Mouse (Mus musculus) heart, embryonic 14.5 days (tissue): ENCODE measurements around the gene Gm17455. TPM values are rescaled to one million over a fixed set of nuclear protein-coding genes. Genes with fewer than 3 reads are reported as not detected.

ENCODE experiments used
- ATAC-seq: fragments of 200-750 bp; cut with Nextera tagmentation; 2 replicates; pipeline ENCODE4 v1.8.0; 2017; ENCODE audit warnings: low read depth, moderate TSS enrichment; ENCODE audit not compliant: insufficient number of reproducible peaks, insufficient read depth, low FRiP score
- H3K27ac ChIP-seq, 2 experiments: fragments of 200-500 bp in 1 of 2; fragments of 300-500 bp in 1 of 2; sonication (generic) in 1 of 2; replicated peaks in 1 of 2; 2 replicates each; pipeline ENCODE4 v1.5.1; 2012 to 2014; ENCODE audit warnings: low read depth in 2 of 2, low read length in 2 of 2, control low read depth in 1 of 2, mild to moderate bottlenecking in 1 of 2, mixed read lengths in 1 of 2; ENCODE audit not compliant: control insufficient read depth in 1 of 2, insufficient read depth in 1 of 2
- H3K27me3 ChIP-seq: fragments of 300-500 bp; sonication (generic); 2 replicates; pipeline ENCODE4 v1.6.1; 2014; ENCODE audit warnings: mild to moderate bottlenecking, low read length, control low read depth; ENCODE audit not compliant: control insufficient read depth, insufficient read depth
- H3K36me3 ChIP-seq: fragments of 300-500 bp; sonication (generic); 2 replicates; pipeline ENCODE4 v1.6.1; 2014; ENCODE audit warnings: mild to moderate bottlenecking, control low read depth, low read length, mixed read lengths; ENCODE audit not compliant: control insufficient read depth, insufficient read depth
- H3K4me1 ChIP-seq, 2 experiments: fragments of 200-500 bp in 1 of 2; fragments of 300-500 bp in 1 of 2; sonication (generic) in 1 of 2; 2 replicates each; pipeline ENCODE4 v1.6.1; 2012 to 2014; ENCODE audit warnings: low read length in 2 of 2, control low read depth in 1 of 2, mixed read lengths in 1 of 2; ENCODE audit not compliant: control insufficient read depth in 2 of 2, insufficient read depth in 2 of 2
- H3K4me2 ChIP-seq: fragments of 300-500 bp; sonication (generic); 2 replicates; pipeline ENCODE4 v1.6.1; 2014; ENCODE audit warnings: mild to moderate bottlenecking, low read length
- H3K4me3 ChIP-seq, 2 experiments: fragments of 200-500 bp in 1 of 2; fragments of 300-500 bp in 1 of 2; sonication (generic) in 1 of 2; 2 replicates each; pipeline ENCODE4 v1.5.1; 2012 to 2014; ENCODE audit warnings: low read length in 2 of 2, mild to moderate bottlenecking in 2 of 2, control low read depth in 1 of 2, low read depth in 1 of 2, moderate library complexity in 1 of 2; ENCODE audit not compliant: control insufficient read depth in 1 of 2, insufficient read depth in 1 of 2
- H3K9ac ChIP-seq: fragments of 300-500 bp; sonication (generic); 2 replicates; pipeline ENCODE4 v1.6.1; 2014; ENCODE audit warnings: mild to moderate bottlenecking, low read length
- H3K9me3 ChIP-seq: fragments of 300-500 bp; sonication (generic); 2 replicates; pipeline ENCODE4 v1.6.1; 2016; ENCODE audit warnings: low read length, control low read depth; ENCODE audit not compliant: control insufficient read depth
- WGBS: fragments of 180-500 bp; shearing (Covaris S2); extraction: QIAGEN DNeasy Blood & Tissue Kit; methylation state at CpG from one replicate; pipeline ENCODE4 v1.1.7; 2014; 5-methylcytosine and 5-hydroxymethylcytosine counted together
- polyA plus RNA-seq: library from polyadenylated mRNA; unstranded; fragments of >200 nt; fragmentation: Nextera tagmentation; extraction: Ambion mirVana; gene quantifications from 2 replicates; pipeline ENCODE4 v1.2.1, GENCODE M21; 2014

Gene Gm17455
- polyA plus RNA-seq, 1 experiment from 2014 or later, result not detected

DNA sequence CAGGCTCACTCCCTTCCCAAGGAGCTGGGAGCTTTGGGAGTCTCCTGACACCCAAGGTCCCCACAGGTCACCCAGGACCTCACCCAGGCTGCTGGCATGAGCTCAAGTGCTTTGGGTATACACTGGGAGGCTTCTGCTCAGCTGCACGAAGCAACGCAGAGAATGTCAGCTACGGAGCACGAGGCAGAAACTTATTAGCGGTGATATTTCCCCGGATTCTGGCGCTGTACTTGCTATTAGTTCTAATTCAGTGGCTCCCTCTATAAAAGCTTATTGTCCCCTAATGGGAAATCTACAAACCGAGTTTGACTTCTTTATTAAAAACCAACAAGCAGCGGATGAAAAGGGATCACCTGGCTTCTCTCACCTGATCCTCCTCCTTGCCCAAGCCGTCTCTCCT lies 30.5 kb downstream of the Gm17455 start:
- no peaks in the 10 kb centered on the region for H3K4me1 ChIP-seq
- ATAC-seq, result no peak
- no peak overlapping the region for H3K4me3 ChIP-seq
- H3K9ac ChIP-seq, result no peak overlapping the region
- H3K36me3 ChIP-seq, result no peaks in the 10 kb centered on the region
- no peak overlapping the region for H3K4me2 ChIP-seq
- peaks cover 10% of the 10 kb centered on the region for H3K27me3 ChIP-seq
- H3K9me3 ChIP-seq, result peaks cover 11% of the 10 kb centered on the region
- no peak overlapping the region for H3K27ac ChIP-seq
- 79% methylated on average over 10 of the region's 10 CpGs for WGBS

DNA sequence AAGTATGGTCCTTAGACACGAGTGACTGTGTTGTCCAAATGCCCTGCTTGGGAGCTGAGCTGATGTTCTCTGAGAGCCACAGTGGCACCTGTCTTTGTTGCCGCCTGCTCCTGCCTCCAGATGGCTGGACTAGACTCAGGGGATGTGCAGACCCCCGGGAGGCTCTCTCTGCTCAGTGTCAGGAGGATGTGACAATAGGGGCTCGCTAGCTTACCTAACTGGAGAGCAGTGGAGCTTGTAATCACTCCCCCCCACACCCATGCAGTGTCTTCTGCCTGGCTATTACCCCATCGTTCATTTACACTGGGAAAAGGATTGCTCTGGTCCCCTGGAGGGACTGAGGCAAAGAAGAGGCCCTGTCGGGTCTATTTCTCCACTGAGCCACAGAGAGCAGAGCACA lies 31.1 kb downstream of the Gm17455 start:
- WGBS, result 56% methylated on average over 6 of the region's 6 CpGs

DNA sequence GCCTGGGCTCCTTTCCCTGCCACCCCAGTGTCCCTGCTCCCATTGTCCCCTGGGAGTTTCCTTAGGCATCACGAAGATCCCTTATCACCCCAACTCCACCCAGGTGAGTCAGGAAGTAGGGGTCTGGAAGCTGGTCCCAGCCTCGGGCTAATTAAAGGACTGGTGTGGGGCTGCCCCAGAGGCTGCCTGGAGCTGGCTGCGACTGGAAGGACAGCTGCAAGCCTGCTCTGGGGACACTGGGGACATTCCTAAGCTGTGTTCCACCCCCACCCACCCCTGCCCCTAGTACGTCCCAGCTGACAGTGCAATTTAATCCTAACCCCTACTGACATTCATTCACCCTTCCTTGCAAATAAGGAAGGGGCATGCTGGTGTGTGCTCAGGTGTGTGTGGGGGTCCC lies 33.2 kb downstream of the Gm17455 start:
- Histone ChIP-seq H3K4me3 (no peak overlapping the region), H3K27me3 (peaks cover 10% of the 10 kb centered on the region), H3K27ac (no peak overlapping the region), H3K9me3 (no peaks in the 10 kb centered on the region), H3K9ac (no peak overlapping the region), H3K36me3 (no peaks in the 10 kb centered on the region), H3K4me1 (no peaks in the 10 kb centered on the region), H3K4me2 (no peak overlapping the region)
- WGBS, result 25% methylated on average over 4 of the region's 4 CpGs
- ATAC-seq, result no peak

More for the DNA sequence above, 31.1 kb downstream of the Gm17455 start:
- H3K36me3 ChIP-seq, result no peaks in the 10 kb centered on the region
- H3K27ac ChIP-seq, result no peak overlapping the region
- no peak overlapping the region for H3K9ac ChIP-seq
- H3K4me3 ChIP-seq, result no peak overlapping the region
- H3K4me2 ChIP-seq, result no peak overlapping the region
- H3K9me3 ChIP-seq, result peaks cover 5% of the 10 kb centered on the region
- peaks cover 10% of the 10 kb centered on the region for H3K27me3 ChIP-seq
- no peaks in the 10 kb centered on the region for H3K4me1 ChIP-seq
- ATAC-seq, result no peak

DNA sequence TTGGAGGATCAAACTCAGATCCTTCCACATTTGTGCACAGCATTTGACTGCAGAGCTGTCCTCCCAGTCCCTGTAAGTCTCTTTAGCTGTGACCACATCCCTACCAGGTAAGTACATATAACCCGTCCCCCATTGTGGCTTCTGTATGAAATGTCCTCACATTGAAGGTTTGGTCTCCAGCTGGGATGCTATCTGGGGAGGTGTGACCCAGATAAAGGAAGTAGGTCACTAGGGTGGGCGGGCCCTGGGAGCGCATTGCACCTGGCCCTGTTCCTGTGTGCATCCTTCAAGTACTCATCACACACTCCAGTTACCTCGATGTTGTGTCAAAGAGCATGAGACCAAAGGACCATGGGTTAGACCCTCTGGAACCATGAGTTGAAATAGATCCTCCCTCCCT lies 42.8 kb downstream of the Gm17455 start:
- H3K4me1 ChIP-seq, result no peaks in the 10 kb centered on the region
- H3K4me3 ChIP-seq, result no peak overlapping the region
- no peaks in the 10 kb centered on the region; the same call in 1 of the 2 replicates for H3K9me3 ChIP-seq
- no peak overlapping the region for H3K27ac ChIP-seq
- H3K4me2 ChIP-seq, result no peak overlapping the region
- H3K36me3 ChIP-seq, result no peaks in the 10 kb centered on the region
- 74% methylated on average over 4 of the region's 4 CpGs for WGBS
- H3K9ac ChIP-seq, result no peak overlapping the region
- no peaks in the 10 kb centered on the region for H3K27me3 ChIP-seq
- no peak for ATAC-seq

DNA sequence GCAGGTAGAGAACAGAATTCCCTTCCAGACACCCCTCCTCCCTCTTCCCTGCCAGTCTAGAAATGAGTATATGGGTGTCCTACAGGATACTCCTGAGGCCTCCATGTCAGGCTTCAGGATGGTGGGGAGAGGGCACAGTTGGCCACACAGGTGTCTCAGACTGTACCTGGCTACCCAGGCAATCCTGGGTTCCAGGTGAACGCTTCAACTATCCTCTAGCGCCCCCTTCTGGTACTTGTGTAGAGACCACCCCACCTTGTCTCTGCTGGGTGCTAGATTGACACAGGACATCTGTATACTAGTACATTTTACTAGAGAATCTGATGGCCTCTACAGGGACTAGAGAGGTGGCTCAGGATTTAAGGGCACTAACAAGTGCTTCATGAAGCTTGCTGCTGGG lies 43.6 kb downstream of the Gm17455 start:
- H3K4me2 ChIP-seq, result no peak overlapping the region
- no peak for ATAC-seq

DNA sequence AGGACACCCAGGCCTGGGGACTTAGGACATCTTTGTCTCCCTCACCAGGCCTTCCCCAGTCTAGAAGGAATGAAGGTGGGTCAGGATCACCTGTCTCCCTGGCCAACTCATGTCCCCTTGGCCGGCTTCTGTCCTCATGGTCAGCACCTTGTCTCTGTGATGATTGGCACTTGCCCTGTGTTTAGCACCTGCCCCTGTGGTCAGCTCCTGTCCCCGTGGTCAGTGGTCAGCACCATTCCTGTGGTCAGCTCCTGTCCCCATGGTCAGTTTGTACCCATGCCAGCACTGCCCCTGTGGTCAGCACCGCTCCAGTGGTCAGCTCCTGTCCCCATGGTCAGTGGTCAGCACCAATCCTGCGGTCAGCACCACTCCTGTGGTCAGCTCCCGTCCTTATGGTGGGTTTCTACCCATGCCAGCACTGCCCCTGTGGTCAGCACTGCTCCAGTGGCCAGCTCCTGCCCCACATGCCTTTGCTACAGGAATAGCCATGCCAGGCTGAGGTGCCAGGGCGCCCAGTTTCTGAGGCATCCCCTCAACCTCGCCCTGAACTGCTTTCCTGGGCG lies 45.6 kb downstream of the Gm17455 start:
- H3K27me3 ChIP-seq, result no peaks in the 10 kb centered on the region
- no peak overlapping the region for H3K4me3 ChIP-seq
- H3K4me2 ChIP-seq, result no peak overlapping the region
- no peak overlapping the region for H3K9ac ChIP-seq
- 67% methylated on average over 8 of the region's 8 CpGs for WGBS
- no peak for ATAC-seq
- no peaks in the 10 kb centered on the region for H3K36me3 ChIP-seq
- H3K4me1 ChIP-seq, result no peaks in the 10 kb centered on the region
- H3K9me3 ChIP-seq, result no peaks in the 10 kb centered on the region; the same call in 1 of the 2 replicates
- no peak overlapping the region for H3K27ac ChIP-seq

More for the DNA sequence above, 43.6 kb downstream of the Gm17455 start:
- no peak overlapping the region for H3K9ac ChIP-seq
- WGBS, result 7% methylated on average over 2 of the region's 2 CpGs
- no peaks in the 10 kb centered on the region; the same call in 1 of the 2 replicates for H3K9me3 ChIP-seq
- H3K27me3 ChIP-seq, result no peaks in the 10 kb centered on the region
- H3K4me3 ChIP-seq, result no peak overlapping the region
- H3K4me1 ChIP-seq, result no peaks in the 10 kb centered on the region
- no peaks in the 10 kb centered on the region for H3K36me3 ChIP-seq
- H3K27ac ChIP-seq, result no peak overlapping the region

DNA sequence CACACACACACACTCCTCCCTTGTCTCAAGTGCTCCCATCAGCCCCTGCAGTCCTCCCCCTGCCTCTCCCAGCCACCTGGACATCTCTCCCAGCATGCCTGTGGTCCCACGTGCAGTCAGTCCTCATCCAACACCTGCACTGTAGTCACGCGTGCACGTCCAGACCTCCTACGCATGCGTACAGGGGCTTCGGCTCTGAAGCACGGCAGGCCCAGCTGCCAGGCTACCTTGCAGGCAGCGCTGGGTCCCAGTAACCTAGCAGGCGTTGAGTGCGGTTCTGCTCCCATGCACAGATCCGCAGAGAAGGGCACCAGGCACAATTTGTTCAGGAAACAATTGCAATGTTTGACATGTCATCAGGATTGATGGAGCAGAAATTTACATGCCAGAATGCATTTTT lies 47.7 kb downstream of the Gm17455 start:
- Histone ChIP-seq H3K9ac (no peak overlapping the region), H3K4me1 (no peaks in the 10 kb centered on the region), H3K27me3 (no peaks in the 10 kb centered on the region), H3K4me2 (no peak overlapping the region), H3K9me3 (no peaks in the 10 kb centered on the region; the same call in 1 of the 2 replicates), H3K27ac (no peak overlapping the region), H3K36me3 (no peaks in the 10 kb centered on the region), H3K4me3 (no peak overlapping the region)
- no peak for ATAC-seq
- WGBS, result 91% methylated on average over 12 of the region's 12 CpGs
